Mouse (Mus musculus): ENCODE measurements at regions not wholly inside any gene's neighbourhood (a gene's known extent, or its start where the extent isn't known, plus 50 kb on each side); places are given as distances from the start of the nearest gene placed in this dataset.

DNA sequence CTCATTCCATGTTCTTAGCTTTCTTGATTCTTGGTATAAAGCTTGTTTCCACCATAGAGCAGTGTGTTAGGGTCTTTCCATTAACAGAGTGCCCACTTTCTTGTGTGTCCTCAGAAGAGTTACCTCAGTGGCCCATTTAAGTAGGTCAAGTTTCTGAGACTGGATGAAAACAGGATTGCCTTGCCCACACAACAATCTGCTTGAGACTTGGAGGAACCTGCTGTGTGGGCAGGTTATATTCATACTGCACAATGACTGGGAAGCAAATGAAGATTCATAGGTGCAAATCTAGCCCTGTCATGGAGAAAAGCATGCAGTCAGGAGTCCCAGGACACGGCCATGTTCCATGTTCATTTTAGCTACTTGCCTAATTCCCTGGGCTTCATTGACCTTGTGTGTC is 1984.1 kb upstream of the Lrrc6 start:
- no peaks in the 10 kb centered on the region for H3K4me1 ChIP-seq (ENCODE audit: control insufficient read depth, insufficient read depth, low read length)
- TF ChIP-seq POLR2A (IDR thresholded peaks at IDR 0.05; ENCODE audit: low read depth, low read length) (no peak), CTCF (IDR thresholded peaks at IDR 0.05; ENCODE audit: borderline replicate concordance, insufficient read depth, low read length) (no peak)
- no peak overlapping the region for H3K27ac ChIP-seq (ENCODE audit: insufficient read depth, low read length)
- H3K4me3 ChIP-seq (ENCODE audit: insufficient read depth, low read length): no peak overlapping the region

DNA sequence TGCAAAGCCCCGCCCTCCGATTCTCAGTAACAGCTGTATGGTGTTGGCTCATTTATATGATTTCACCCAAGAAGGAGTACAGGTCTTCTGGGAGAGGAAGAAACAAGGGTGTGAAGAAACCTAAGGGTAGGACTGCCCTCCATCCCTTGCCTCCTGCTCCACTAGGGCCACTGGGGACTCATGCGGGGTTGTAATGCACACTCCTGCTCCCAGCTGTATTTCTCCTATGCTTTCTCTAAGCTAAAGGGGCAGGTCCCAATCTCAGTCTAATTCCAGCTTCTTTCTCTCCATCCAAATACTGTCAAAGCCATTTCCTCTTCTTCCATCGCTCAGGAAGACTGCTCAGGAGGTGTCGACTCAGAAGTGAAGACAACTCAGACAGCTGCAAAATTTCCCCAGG is 1977.0 kb upstream of the Lrrc6 start:
- no peak for TF ChIP-seq POLR2A (IDR thresholded peaks at IDR 0.05; ENCODE audit: low read depth, low read length)
- no peak for TF ChIP-seq CTCF (IDR thresholded peaks at IDR 0.05; ENCODE audit: borderline replicate concordance, insufficient read depth, low read length)
- H3K27ac ChIP-seq (ENCODE audit: insufficient read depth, low read length): no peak overlapping the region

DNA sequence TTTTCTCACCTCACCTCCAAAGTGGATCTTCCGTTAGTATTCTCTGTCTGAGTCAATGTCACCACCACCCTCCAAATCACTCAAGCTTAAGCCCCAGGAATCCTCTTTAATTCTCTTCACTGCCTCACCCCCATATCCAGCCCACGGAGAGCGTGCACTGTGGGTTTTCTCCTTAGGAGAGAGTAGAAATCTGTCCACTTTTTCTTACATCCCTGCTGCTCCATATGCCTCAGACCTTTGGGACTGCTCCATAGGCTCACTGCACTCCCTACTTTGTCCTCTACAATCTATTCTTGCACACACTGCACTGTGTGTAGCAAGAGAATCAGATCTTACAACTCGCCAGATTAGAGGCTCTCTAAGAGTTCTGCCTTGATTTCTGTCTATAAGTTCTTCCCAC is 1971.2 kb upstream of the Lrrc6 start:
- H3K4me1 ChIP-seq (ENCODE audit: control insufficient read depth, insufficient read depth, low read length): no peaks in the 10 kb centered on the region
- H3K4me3 ChIP-seq (ENCODE audit: insufficient read depth, low read length): no peak overlapping the region
- TF ChIP-seq CTCF (IDR thresholded peaks at IDR 0.05; ENCODE audit: borderline replicate concordance, insufficient read depth, low read length) (no peak), POLR2A (IDR thresholded peaks at IDR 0.05; ENCODE audit: low read depth, low read length) (no peak)
- H3K27ac ChIP-seq (ENCODE audit: insufficient read depth, low read length): no peak overlapping the region

More for the DNA sequence above, 1977.0 kb upstream of the Lrrc6 start:
- H3K4me3 ChIP-seq (ENCODE audit: insufficient read depth, low read length): no peak overlapping the region
- no peaks in the 10 kb centered on the region for H3K4me1 ChIP-seq (ENCODE audit: control insufficient read depth, insufficient read depth, low read length)

DNA sequence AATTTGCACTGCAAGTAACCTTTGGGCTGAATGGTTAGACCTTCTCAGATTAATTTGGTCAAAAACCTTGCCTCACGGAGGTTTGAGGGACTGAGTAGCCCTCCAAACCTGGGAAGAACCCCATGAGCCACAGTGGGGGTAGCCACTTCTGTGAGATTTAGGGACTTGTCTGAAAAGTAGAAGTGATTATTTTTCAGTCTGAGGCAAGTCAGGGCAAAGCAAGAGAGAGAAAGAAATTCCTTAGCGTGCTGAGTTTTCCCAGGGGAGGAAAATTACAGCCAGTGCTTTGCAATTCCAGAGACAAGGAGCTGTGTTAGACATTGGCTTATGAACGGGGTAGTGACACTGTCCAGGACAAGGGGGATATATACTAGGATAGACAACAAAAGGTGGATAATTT is 1962.1 kb upstream of the Lrrc6 start:
- Histone ChIP-seq H3K4me3 (ENCODE audit: insufficient read depth, low read length) (no peak overlapping the region), H3K4me1 (ENCODE audit: control insufficient read depth, insufficient read depth, low read length) (no peaks in the 10 kb centered on the region), H3K27ac (ENCODE audit: insufficient read depth, low read length) (no peak overlapping the region)
- TF ChIP-seq CTCF (IDR thresholded peaks at IDR 0.05; ENCODE audit: borderline replicate concordance, insufficient read depth, low read length) (no peak), POLR2A (IDR thresholded peaks at IDR 0.05; ENCODE audit: low read depth, low read length) (no peak)

DNA sequence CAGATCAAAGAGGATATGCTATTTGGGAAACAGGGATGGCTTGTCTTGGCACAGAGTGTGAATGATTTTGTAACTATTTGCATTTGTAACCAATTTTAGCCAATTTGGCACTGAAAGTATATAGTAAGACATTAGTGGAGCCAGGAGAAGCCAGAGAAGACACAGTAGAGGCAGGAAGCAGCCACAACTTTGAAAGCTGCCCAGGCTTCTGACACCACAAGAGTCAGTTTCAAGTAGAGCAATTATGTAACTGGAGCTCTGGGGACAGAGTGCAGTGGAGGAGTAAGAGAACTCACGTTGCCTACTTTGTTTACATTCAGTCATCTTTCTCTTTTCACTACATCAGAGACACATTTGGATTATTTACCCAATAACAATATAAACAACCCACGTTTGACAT is 1956.5 kb upstream of the Lrrc6 start:
- no peak for TF ChIP-seq POLR2A (IDR thresholded peaks at IDR 0.05; ENCODE audit: low read depth, low read length)
- no peak for TF ChIP-seq CTCF (IDR thresholded peaks at IDR 0.05; ENCODE audit: borderline replicate concordance, insufficient read depth, low read length)
- Histone ChIP-seq H3K4me3 (ENCODE audit: insufficient read depth, low read length) (no peak overlapping the region), H3K27ac (ENCODE audit: insufficient read depth, low read length) (no peak overlapping the region), H3K4me1 (ENCODE audit: control insufficient read depth, insufficient read depth, low read length) (no peaks in the 10 kb centered on the region)

DNA sequence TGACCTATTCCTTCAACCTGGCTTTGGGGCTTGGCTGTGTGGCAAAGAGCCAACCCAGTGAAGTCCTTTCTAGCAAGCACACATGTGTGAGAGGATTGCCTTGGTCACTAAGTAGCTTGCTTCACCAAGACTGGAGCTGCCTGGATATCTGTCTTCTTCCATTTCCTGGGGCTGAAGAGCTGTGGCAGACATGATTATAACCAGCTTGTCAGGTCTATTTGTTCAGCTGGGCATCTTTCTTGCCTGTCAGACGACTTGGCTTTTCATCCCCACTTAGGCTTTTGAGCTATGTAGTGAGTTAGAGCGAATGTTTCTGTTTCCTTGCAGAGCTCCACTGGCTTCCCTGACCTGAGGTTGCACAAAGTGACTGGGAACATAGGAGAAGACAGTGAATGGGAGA is 1951.3 kb upstream of the Lrrc6 start:
- Histone ChIP-seq H3K4me1 (ENCODE audit: control insufficient read depth, insufficient read depth, low read length) (no peaks in the 10 kb centered on the region), H3K4me3 (ENCODE audit: insufficient read depth, low read length) (no peak overlapping the region), H3K27ac (ENCODE audit: insufficient read depth, low read length) (no peak overlapping the region)
- no peak for TF ChIP-seq CTCF (IDR thresholded peaks at IDR 0.05; ENCODE audit: borderline replicate concordance, insufficient read depth, low read length)
- TF ChIP-seq POLR2A (IDR thresholded peaks at IDR 0.05; ENCODE audit: low read depth, low read length): no peak

DNA sequence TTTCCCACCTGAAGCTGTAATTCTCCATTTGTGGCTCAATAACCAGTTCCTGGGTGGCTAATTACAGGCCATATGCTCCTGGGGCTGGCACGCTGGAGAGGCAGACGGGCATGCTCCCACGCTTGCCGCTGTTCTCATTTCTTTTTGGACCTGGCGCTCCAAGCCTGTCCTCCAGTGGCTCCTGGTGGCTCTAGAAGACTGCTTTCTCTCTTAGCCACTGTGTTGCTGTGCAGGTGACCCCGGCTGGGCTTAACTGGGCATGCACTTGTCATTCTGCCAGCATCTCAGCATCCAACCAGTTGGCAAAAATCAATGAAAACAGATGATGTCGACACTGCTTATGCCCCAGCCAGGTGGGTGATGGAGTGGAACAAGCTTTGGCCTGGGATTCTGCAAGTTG is 1944.6 kb upstream of the Lrrc6 start:
- TF ChIP-seq POLR2A (IDR thresholded peaks at IDR 0.05; ENCODE audit: low read depth, low read length) (no peak), CTCF (IDR thresholded peaks at IDR 0.05; ENCODE audit: borderline replicate concordance, insufficient read depth, low read length) (no peak)

DNA sequence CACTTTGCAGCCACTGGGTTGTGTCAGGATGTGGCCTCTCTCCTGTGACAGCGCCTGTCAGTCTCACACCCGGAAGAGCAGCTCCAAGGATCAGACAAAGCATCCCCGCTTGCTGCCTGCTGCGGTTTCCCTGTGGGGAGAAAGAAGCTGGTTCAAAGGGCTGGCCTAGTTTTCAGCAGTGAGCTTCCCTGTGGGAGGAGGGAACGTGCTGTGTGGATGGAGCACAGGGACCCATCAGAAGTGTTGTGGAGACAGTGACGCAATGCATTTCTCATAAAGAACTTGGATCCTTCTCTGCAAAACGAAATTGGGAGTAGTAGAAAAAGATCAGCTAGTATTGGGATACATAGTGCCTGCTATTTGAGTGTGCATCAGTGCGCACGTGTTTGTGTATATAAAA is 1939.9 kb upstream of the Lrrc6 start:
- TF ChIP-seq POLR2A (IDR thresholded peaks at IDR 0.05; ENCODE audit: low read depth, low read length): no peak
- TF ChIP-seq CTCF (IDR thresholded peaks at IDR 0.05; ENCODE audit: borderline replicate concordance, insufficient read depth, low read length): no peak
- no peak overlapping the region for H3K4me3 ChIP-seq (ENCODE audit: insufficient read depth, low read length)
- H3K27ac ChIP-seq (ENCODE audit: insufficient read depth, low read length): no peak overlapping the region
- H3K4me1 ChIP-seq (ENCODE audit: control insufficient read depth, insufficient read depth, low read length): no peaks in the 10 kb centered on the region

More for the DNA sequence above, 1944.6 kb upstream of the Lrrc6 start:
- H3K4me3 ChIP-seq (ENCODE audit: insufficient read depth, low read length): no peak overlapping the region
- H3K27ac ChIP-seq (ENCODE audit: insufficient read depth, low read length): no peak overlapping the region
- H3K4me1 ChIP-seq (ENCODE audit: control insufficient read depth, insufficient read depth, low read length): no peaks in the 10 kb centered on the region

DNA sequence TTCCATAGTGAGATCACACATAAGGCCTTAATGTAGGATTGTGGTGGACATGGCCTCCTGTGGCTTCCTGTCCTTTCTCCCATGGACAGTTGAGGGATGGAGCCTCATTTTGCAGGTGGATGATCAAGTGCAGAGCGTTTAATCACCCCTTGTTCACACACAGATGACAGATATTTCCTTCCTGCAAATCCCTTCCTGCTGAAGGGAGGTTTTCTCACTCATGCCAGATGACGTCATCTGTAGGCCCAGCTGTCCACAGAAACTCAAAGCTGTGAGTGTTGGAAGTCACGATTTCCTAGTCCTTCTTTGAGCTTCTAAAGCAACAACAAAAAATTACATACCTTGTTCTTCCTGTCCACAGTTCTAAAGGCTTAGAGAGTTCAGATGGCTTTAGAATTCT is 1935.3 kb upstream of the Lrrc6 start:
- Histone ChIP-seq H3K4me1 (ENCODE audit: control insufficient read depth, insufficient read depth, low read length) (no peaks in the 10 kb centered on the region), H3K27ac (ENCODE audit: insufficient read depth, low read length) (no peak overlapping the region), H3K4me3 (ENCODE audit: insufficient read depth, low read length) (no peak overlapping the region)
- no peak for TF ChIP-seq POLR2A (IDR thresholded peaks at IDR 0.05; ENCODE audit: low read depth, low read length)
- no peak for TF ChIP-seq CTCF (IDR thresholded peaks at IDR 0.05; ENCODE audit: borderline replicate concordance, insufficient read depth, low read length)

DNA sequence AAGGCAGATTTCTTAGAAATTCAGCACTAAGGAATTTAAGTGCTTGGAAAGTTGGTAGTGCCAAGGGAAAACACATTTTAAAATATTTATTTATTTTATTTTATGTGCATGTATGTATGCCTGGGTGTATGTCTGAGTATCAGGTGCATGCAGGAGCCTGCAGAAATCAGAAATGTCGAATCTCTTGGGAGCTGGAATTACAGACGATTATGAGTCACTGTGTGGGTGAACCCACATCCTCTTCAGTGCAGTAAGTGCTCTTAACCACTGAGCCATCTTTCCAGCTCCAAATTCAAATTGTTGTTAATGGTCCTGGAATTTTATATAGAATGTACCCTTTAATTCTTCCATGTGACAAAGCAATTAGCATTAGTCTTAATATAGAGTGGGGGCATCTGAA is 1930.5 kb upstream of the Lrrc6 start:
- no peaks in the 10 kb centered on the region for H3K4me1 ChIP-seq (ENCODE audit: control insufficient read depth, insufficient read depth, low read length)
- no peak overlapping the region for H3K4me3 ChIP-seq (ENCODE audit: insufficient read depth, low read length)
- TF ChIP-seq POLR2A (IDR thresholded peaks at IDR 0.05; ENCODE audit: low read depth, low read length): no peak
- no peak for TF ChIP-seq CTCF (IDR thresholded peaks at IDR 0.05; ENCODE audit: borderline replicate concordance, insufficient read depth, low read length)
- H3K27ac ChIP-seq (ENCODE audit: insufficient read depth, low read length): no peak overlapping the region

DNA sequence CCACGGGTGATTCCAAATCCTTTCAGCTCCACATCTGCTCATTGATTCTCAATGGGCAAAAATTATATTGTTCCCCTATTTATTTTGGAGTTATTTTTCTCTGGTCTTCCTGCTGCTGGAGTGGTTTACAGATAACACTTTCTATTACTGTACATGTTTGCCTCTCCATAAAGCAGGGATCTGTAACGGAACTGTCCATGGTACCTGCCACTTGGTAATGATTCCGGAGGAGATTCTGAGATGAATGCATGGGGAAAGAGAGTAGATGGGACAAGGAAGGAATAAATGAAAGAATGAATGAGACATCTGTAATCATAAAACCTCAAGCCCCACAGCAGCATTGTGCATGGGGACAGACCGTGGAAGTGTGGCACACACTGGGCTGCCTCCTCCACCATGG is 1929.8 kb upstream of the Lrrc6 start:
- no peaks in the 10 kb centered on the region for H3K4me1 ChIP-seq (ENCODE audit: control insufficient read depth, insufficient read depth, low read length)
- no peak overlapping the region for H3K27ac ChIP-seq (ENCODE audit: insufficient read depth, low read length)
- H3K4me3 ChIP-seq (ENCODE audit: insufficient read depth, low read length): no peak overlapping the region
- no peak for TF ChIP-seq POLR2A (IDR thresholded peaks at IDR 0.05; ENCODE audit: low read depth, low read length)
- TF ChIP-seq CTCF (IDR thresholded peaks at IDR 0.05; ENCODE audit: borderline replicate concordance, insufficient read depth, low read length): no peak

Measured in embryonic fibroblast, embryonic 13.5 days (primary cell).